Mouse (Mus musculus) adipocyte (in vitro differentiated cells): ENCODE data around the gene Ifnar1.
A peak's percentile ranks its signal among the peaks of the same experiment; 100 is the strongest.

Experiments used
- DNase-seq: peaks from one replicate; pipeline ENCODE4 v3.0.0-alpha.2; 2016; ENCODE audit warnings: low spot score

Ifnar1 gene

GRCm38 (mm10) chr16:91461066-91461638 is 23.9 kb upstream of the Ifnar1 start:
- no peak for DNase-seq

GRCm38 (mm10) chr16:91461773-91462181 is 23.3 kb upstream of the Ifnar1 start:
- DNase-seq, result peak; percentile 73

DNA sequence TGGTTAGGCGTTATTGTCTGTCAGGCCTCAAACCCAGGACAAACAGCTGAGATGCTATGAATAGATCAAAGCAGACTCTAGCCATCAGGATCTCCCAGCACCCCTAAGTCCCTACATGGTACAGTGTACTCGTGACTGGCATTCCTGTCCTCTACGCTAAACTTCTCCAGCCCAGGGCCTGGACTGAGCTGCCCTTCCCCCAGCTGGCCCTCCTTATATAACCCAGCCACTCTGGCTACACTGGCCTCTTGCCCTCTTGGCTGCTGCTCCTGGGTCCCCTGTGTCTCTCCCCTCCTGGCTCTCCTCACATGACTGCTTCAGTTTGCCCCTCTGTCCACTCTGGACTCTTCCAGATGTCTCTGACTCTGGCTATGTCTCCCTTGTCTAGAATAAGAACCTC is 22.4 kb upstream of the Ifnar1 start:
- peak; percentile 79 for DNase-seq

- DNase-seq, result peak; percentile 34
These were observed 21.6 kb upstream of the Ifnar1 start for GRCm38 (mm10) chr16:91463400-91463799.

DNA sequence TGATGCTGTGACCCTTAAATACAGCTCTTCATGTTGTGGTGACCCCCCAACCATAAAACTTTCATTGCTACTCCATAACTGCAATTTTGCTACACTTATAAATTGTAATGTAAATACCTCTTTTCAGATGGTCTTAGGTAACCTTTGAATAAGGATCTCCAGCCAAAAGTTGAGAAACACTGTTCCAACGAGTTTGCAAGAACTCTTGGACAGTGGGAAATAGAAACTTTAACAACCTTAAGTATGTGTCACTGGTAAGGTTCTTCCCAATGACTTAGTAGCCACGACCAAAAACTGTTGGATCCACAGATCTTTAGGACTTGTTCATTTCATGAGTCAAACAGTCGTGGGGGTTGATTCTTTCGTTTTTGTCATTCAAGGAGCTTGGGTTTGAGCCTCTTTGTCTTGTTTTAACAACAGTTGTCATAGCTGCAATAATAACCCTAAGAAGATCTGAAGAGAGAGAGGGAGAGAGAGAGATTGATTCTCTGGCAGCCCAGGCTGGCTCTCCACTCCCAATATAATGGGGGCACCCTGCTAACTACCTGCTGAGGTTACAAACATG is 21.1 kb upstream of the Ifnar1 start:
- peak; percentile 80 for DNase-seq

DNA sequence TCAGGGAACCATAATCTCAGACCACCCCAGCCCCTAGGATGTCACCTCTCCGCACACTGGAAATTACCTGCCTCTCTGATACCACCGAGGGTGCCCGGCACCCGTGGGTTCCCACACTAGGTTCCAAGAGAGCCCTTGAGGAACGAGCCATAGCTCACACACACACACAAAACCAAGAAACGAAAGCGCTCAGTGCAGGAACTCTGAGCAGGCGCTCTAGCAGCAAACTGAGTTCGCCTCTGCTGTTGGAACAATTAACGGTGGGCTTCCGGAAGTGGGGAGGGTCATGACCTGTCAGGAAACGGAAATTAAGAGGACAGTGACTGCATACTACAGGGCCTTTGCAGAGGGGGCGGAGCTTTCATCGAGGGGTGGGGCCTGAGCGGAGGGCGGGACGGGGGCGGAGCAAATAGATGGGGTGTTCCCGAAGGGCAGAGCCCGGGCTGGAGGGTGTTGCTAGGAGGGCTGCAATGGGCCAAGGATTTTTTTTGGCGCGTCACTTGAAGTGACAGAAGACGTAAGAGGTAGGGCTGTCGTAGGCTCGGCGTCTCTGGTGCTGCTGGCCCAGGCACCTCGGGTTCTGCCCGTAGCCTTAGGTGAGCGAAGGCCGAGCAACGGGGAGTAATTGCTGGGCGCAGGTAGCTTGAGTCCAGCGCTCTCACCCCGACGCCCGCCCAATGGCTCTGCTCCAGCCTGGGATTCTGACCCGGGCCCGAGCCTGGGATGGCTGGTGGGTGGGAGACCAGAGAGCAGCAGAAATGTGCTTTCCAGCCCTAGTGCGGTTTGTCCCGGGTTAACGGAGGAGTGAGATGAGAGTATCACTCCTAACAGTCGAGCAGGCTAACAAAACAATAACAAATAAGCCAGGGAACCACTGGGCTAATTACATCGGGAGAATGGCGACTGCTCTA is 20.2 kb upstream of the Ifnar1 start:
- DNase-seq, result peak; percentile 92

GRCm38 (mm10) chr16:91465505-91466240 is 19.4 kb upstream of the Ifnar1 start:
- no peak for DNase-seq

DNA sequence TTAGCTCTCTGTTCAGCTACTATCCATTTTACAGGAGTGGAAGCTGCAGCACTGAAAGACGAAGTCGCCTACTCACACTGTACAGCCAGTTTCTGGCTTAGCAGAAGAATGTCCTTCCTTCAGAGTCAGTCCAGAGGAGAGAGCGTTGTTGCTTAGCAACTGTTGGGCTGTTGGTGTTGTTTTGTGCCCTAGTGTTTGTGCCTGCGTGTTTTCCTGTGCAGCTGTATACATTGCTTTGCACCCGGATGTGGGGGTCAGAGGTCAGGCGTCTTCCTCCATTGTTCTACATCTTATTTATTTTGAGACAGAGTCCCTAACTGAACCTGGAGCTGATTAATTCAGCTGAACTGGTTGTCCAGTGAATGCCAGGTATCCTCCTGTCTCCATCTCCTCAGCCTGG is 18.5 kb upstream of the Ifnar1 start:
- no peak for DNase-seq

DNA sequence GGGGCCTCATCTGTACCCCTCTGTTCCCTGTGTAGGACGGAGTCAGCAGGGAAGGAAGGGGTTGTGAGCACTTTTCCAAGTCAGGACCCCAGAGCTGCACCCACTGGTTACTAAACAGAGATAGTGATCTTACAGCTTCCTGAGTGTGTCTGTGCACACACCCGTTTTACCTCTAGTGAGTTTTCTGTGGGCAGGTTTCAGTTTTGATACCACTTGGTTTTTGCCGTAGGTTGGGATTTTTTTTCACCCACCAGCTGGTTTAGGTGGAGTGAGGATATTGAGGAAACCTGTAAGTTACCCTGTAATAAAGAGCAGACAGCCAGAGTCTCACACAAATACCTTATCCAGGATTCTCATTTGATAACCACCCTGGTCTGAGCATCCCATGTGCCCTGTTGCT is 14.6 kb upstream of the Ifnar1 start:
- DNase-seq, result no peak

DNA sequence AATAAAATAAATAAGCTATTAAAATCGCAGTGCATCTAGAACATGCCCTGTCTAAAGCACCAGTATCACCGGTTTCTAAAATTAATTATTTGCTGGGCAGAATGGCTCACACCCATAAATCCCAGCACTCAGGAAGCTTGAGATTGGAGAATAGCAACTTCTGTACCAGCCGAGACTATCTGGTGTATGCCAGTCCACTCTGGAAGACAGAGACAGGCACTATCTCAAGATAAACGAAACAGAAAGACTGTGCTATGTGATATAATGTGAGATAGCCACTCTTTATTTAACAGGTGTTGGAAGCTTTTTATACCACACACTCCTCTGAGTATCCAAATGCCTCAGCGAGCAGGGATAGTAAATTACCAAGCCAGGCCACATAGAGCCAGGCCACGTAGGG is 13.6 kb upstream of the Ifnar1 start:
- DNase-seq, result no peak

GRCm38 (mm10) chr16:91475753-91476152 is 9.3 kb upstream of the Ifnar1 start:
- DNase-seq, result no peak

- DNase-seq, result peak; percentile 69
These were observed 7.0 kb upstream of the Ifnar1 start for GRCm38 (mm10) chr16:91478067-91478466.

DNA sequence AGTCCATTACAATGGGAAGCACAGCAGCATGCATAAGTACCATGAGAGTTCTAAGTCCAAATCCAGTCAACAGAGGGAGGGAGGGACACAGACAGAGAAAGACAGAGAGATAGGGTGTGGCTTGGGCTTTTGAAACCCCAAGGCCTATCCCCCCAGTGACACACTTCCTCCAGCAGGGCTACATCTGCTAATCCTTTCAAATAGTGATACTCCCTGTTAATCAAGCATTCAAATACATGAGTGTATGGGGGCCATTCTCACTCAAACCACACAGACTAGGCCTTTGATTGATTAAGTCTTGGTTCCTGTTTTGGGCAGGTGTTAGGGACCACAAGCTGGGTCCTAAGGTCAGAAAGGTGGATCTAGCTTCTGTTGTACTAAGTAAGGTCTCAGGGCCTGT is 4.5 kb upstream of the Ifnar1 start:
- DNase-seq, result no peak

- DNase-seq, result no peak
These were observed 651 bp upstream of the Ifnar1 start for GRCm38 (mm10) chr16:91484387-91484786.

DNA sequence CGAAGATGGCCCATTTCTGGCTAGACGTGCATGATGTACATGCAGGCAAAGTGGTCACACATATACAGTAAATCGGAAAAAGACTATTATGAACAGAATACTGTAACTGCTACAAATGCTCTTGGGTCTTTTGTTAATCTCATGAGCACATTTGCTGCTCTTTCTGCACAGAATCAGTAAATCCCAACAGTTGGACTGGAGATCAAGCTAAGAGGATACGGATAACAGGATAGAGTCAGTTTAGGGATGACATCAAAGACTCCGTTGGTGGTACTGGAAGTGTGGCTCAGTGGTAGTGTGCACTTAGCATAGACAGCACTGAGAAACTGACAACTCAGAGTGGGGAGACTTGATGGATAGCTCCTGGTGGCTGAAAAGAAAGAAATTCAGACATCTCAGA is 803 bp downstream of the Ifnar1 start:
- no peak for DNase-seq

DNA sequence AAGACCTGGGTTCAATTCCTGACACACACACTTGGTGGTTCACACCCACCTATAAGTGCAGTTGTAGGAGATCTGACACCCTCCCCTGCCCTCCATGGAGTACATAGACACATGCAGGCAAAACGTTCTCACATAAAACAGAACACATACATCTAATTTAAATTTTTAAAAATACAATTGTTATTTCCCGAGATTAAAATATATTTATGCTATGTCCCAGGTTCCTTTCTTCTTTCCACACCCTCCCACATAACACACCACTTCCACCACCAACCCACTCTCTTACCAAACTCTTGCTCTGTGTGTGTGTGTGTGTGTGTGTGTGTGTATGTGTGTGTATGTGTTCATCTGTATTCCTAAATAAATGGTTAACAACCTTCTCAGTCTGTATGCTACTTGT is 3.0 kb downstream of the Ifnar1 start:
- DNase-seq, result no peak

- DNase-seq, result no peak
These were observed 5.9 kb downstream of the Ifnar1 start for GRCm38 (mm10) chr16:91490897-91491296.

DNA sequence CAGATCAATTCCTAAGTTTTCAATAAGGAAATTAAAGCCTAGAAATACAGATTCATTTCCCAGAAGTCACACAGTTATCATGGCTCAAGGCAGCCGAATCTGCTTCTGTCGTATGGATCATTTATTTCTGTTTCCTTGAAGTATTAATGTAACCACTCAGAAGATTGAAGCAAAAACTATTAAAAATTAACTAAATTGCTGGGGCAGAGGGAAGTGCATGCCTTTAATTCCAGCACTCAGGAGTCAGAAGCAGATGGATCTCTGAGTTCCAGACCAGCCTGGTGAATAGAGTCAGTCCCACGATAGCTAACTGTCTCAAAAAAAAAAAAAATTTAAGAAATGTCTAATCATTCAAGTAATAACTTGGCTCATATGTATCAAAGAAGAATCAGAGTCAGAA is 6.4 kb downstream of the Ifnar1 start:
- DNase-seq, result no peak

GRCm38 (mm10) chr16:91495501-91495900 is 10.5 kb downstream of the Ifnar1 start:
- peak; percentile 59 for DNase-seq

- DNase-seq, result no peak
These were observed 11.2 kb downstream of the Ifnar1 start for GRCm38 (mm10) chr16:91496206-91496605.

- no peak for DNase-seq
These were observed 11.7 kb downstream of the Ifnar1 start for GRCm38 (mm10) chr16:91496766-91497165.

DNA sequence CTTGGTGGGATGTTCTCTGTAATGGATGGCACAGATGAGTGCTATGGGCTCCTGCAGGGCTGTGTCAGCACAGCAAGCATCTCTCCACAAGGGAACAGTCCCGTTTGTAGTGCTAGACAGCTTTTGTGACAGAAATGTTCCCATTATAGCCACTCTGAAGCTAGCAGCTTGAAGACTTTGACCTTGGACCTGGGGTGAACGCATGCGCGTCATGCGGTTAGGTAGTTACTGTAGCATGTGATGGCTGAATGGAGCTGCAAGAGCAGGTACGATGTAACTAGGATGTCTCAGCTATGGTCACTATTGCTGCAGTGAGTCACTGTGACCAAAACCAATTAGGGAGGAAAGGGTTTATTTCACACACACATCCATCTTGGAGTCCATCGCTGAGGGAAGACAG is 13.0 kb downstream of the Ifnar1 start:
- no peak for DNase-seq

GRCm38 (mm10) chr16:91504701-91505100 is 19.7 kb downstream of the Ifnar1 start:
- DNase-seq, result no peak
